Mouse (Mus musculus) hindbrain, embryonic 11.5 days (tissue): ENCODE results near the gene Map3k20. TPM values are rescaled to one million over a fixed set of nuclear protein-coding genes. Genes with fewer than 3 reads are reported as not detected.
A peak's percentile ranks its signal among the peaks of the same experiment; 100 is the strongest.

ENCODE experiments used
- ATAC-seq: fragments of 200-750 bp; cut with Nextera tagmentation; 2 replicates; pipeline ENCODE4 v1.8.0; 2017; ENCODE audit warnings: mild to moderate bottlenecking, moderate TSS enrichment, moderate library complexity; ENCODE audit not compliant: low FRiP score
- DNase-seq: peaks from one replicate; pipeline ENCODE4 v3.0.0-alpha.2; 2015; ENCODE audit warnings: low spot score
- H3K27ac ChIP-seq: fragments of 300-500 bp; sonication (generic); 2 replicates; pipeline ENCODE4 v1.5.1; 2014; ENCODE audit warnings: mild to moderate bottlenecking, low read depth, low read length
- H3K27me3 ChIP-seq: fragments of 300-500 bp; sonication (generic); 2 replicates; pipeline ENCODE4 v1.6.1; 2014; ENCODE audit warnings: mild to moderate bottlenecking, low read length, moderate library complexity, mixed read lengths; ENCODE audit not compliant: control insufficient read depth, insufficient read depth
- H3K36me3 ChIP-seq: fragments of 300-500 bp; sonication (generic); 2 replicates; pipeline ENCODE4 v1.6.1; 2014; ENCODE audit warnings: mild to moderate bottlenecking, low read length, moderate library complexity, mixed read lengths; ENCODE audit not compliant: control insufficient read depth, insufficient read depth
- H3K4me1 ChIP-seq: fragments of 300-500 bp; sonication (generic); replicated peaks from 2 replicates; pipeline ENCODE4 v1.6.1; 2014; ENCODE audit warnings: low read length, mixed read lengths; ENCODE audit not compliant: control insufficient read depth, insufficient read depth
- H3K4me2 ChIP-seq: fragments of 300-500 bp; sonication (generic); replicated peaks from 2 replicates; pipeline ENCODE4 v1.6.1; 2014; ENCODE audit warnings: mild to moderate bottlenecking, low read depth, low read length
- H3K4me3 ChIP-seq: fragments of 300-500 bp; sonication (generic); 2 replicates; pipeline ENCODE4 v1.5.1; 2014; ENCODE audit warnings: low read depth, low read length
- H3K9ac ChIP-seq: fragments of 300-500 bp; sonication (generic); 2 replicates; pipeline ENCODE4 v1.6.1; 2014; ENCODE audit warnings: low read depth, low read length
- H3K9me3 ChIP-seq: fragments of 300-500 bp; sonication (generic); 2 replicates; pipeline ENCODE4 v1.6.1; 2016; ENCODE audit warnings: low read length; ENCODE audit not compliant: control insufficient read depth
- WGBS: fragments of 180-500 bp; shearing (Covaris S2); extraction: QIAGEN DNeasy Blood & Tissue Kit; methylation state at CpG from one replicate; pipeline ENCODE4 v1.1.7; 2014; 5-methylcytosine and 5-hydroxymethylcytosine counted together
- polyA plus RNA-seq: library from polyadenylated mRNA; unstranded; fragments of >200 nt; fragmentation: Nextera tagmentation; extraction: Ambion mirVana; gene quantifications from 2 replicates; pipeline ENCODE4 v1.2.1, GENCODE M21; 2014

The Map3k20 gene
- polyA plus RNA-seq, 1 experiment from 2014 or later = 11.0 TPM

DNA sequence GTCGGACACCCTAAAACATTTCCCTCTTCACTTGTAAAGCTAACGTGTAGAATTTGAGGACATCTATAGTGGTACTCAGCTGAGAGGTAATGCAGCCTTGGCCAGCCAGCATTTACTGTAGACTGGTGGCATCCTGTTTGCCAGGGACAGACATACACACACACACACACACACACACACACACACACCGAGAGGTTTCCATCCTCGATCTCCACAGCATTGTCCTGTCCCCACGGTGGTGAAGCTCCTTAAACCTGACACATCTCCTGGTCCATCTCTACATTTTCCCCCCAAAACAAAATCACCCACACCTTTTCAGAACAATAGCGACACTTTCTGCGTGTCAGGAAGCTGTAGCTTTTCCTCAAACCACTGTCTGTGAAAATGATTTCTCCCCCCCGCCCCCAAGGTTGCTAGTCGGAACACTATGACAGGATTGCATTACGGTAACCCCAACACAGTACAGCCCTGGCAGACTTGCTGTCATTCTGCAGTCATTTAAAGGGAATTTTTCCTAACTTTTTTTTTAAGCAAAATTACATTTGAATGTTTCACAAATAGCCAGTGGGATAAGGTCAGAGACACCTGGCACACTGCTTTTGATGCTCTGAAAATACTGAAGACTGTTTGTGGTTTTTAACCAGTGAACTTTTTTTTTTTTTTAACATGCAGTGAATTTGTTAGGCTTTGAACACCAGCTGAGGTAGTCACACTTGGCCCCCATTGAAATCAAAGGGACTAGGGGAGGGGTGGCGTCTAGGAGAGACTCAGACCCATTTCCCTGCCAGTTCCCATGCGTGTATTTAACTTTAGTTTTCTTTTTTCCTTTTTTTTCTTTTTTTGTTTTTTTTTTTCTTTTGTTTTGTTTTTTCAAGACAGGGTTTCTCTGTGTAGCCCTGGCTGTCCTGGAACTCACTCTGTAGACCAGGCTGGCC lies 120.5 kb downstream of the Map3k20 start:
- DNase-seq (no peak), ATAC-seq (no peak)
- no peak overlapping the region for H3K4me2 ChIP-seq
- no peaks in the 10 kb centered on the region for H3K27me3 ChIP-seq
- no peaks in the 10 kb centered on the region for H3K4me1 ChIP-seq
- WGBS = 92% methylated on average over 12 of the region's 12 CpGs
- H3K4me3 ChIP-seq = no peak overlapping the region
- no peaks in the 10 kb centered on the region for H3K9me3 ChIP-seq
- H3K9ac ChIP-seq = no peak overlapping the region
- no peaks in the 10 kb centered on the region for H3K36me3 ChIP-seq
- H3K27ac ChIP-seq = no peak overlapping the region

- Histone ChIP-seq H3K27ac (no peak overlapping the region), H3K36me3 (no peaks in the 10 kb centered on the region), H3K27me3 (no peaks in the 10 kb centered on the region), H3K9me3 (no peaks in the 10 kb centered on the region), H3K4me3 (no peak overlapping the region), H3K4me1 (no peaks in the 10 kb centered on the region), H3K4me2 (no peak overlapping the region), H3K9ac (no peak overlapping the region)
- DNase-seq (no peak), ATAC-seq (no peak)
- 87% methylated on average over 10 of the region's 10 CpGs for WGBS
These were observed 121.3 kb downstream of the Map3k20 start for GRCm38 (mm10) chr2:72406701-72407100.

GRCm38 (mm10) chr2:72407341-72408092 lies 122.1 kb downstream of the Map3k20 start:
- no peak overlapping the region for H3K4me2 ChIP-seq
- ATAC-seq = no peak
- H3K36me3 ChIP-seq = no peaks in the 10 kb centered on the region
- H3K9me3 ChIP-seq = no peaks in the 10 kb centered on the region
- no peaks in the 10 kb centered on the region for H3K27me3 ChIP-seq
- H3K9ac ChIP-seq = no peak overlapping the region
- 73% methylated on average over 17 of the region's 17 CpGs for WGBS
- H3K4me3 ChIP-seq = no peak overlapping the region
- DNase-seq = peak; percentile 13
- no peak overlapping the region for H3K27ac ChIP-seq
- H3K4me1 ChIP-seq = no peaks in the 10 kb centered on the region

GRCm38 (mm10) chr2:72409968-72410367 lies 124.5 kb downstream of the Map3k20 start:
- ATAC-seq (no peak), DNase-seq (no peak)
- no peaks in the 10 kb centered on the region for H3K9me3 ChIP-seq
- no peak overlapping the region for H3K4me2 ChIP-seq
- H3K4me3 ChIP-seq = no peak overlapping the region
- no peaks in the 10 kb centered on the region for H3K36me3 ChIP-seq
- H3K9ac ChIP-seq = no peak overlapping the region
- H3K27me3 ChIP-seq = no peaks in the 10 kb centered on the region
- 88% methylated on average over 10 of the region's 10 CpGs for WGBS
- H3K4me1 ChIP-seq = no peaks in the 10 kb centered on the region
- no peak overlapping the region for H3K27ac ChIP-seq

DNA sequence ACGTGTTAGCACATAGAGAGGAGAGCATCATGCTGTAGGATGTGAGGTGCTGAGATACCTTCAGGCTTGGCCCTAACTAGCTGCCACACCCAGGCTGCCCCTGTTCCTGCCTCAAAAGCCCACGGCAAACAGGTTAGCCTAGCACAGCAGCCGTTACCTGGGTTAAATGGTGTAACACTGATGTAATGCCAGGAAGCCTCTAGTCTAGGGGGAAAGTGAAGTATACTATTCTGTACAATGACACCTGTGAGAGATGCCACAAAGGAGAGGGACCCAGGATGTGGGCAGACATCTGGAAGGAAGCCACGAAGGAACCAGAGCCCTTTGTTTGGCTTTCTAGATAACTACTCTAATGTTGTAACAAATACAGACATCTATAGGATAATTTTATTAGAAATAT lies 126.8 kb downstream of the Map3k20 start:
- WGBS = 88% methylated on average over 4 of the region's 4 CpGs
- Histone ChIP-seq H3K36me3 (no peaks in the 10 kb centered on the region), H3K4me1 (no peaks in the 10 kb centered on the region), H3K9ac (no peak overlapping the region), H3K4me3 (no peak overlapping the region), H3K9me3 (no peaks in the 10 kb centered on the region), H3K4me2 (no peak overlapping the region), H3K27ac (no peak overlapping the region), H3K27me3 (no peaks in the 10 kb centered on the region)
- ATAC-seq = no peak
- DNase-seq = no peak

DNA sequence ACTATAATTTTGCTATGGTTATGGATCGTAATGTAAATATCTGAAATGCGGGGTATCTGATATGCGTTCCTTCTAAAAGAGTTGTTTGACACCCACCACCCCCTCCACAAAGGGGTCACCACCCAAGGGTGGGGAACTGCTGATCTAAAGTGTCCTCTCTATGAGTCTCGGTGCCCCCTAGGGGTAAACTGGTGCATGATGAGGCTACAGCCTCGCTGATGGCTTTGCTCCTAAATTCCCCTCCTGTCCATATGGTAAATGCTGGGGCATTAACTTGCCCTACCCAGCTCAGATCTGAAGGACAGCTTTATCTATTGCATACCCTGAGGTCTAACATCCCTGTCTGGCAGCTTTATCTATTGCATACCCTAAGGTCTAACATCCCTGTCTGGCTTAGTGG lies 130.0 kb downstream of the Map3k20 start:
- ATAC-seq (no peak), DNase-seq (no peak)
- Histone ChIP-seq H3K27ac (no peak overlapping the region), H3K4me3 (no peak overlapping the region), H3K36me3 (no peaks in the 10 kb centered on the region), H3K4me1 (no peaks in the 10 kb centered on the region), H3K27me3 (no peaks in the 10 kb centered on the region), H3K9ac (no peak overlapping the region), H3K9me3 (no peaks in the 10 kb centered on the region), H3K4me2 (no peak overlapping the region)
- 87% methylated on average over 5 of the region's 5 CpGs for WGBS

- no peaks in the 10 kb centered on the region for H3K9me3 ChIP-seq
- 85% methylated on average over 14 of the region's 14 CpGs for WGBS
These were observed 131.0 kb downstream of the Map3k20 start for GRCm38 (mm10) chr2:72416095-72417080.

GRCm38 (mm10) chr2:72420561-72420960 lies 135.1 kb downstream of the Map3k20 start:
- WGBS = 92% methylated on average over 5 of the region's 5 CpGs
- H3K4me3 ChIP-seq = no peak overlapping the region
- H3K36me3 ChIP-seq = no peaks in the 10 kb centered on the region
- no peaks in the 10 kb centered on the region for H3K9me3 ChIP-seq
- H3K9ac ChIP-seq = no peak overlapping the region
- H3K27ac ChIP-seq = no peak overlapping the region
- H3K4me1 ChIP-seq = no peaks in the 10 kb centered on the region
- no peaks in the 10 kb centered on the region for H3K27me3 ChIP-seq
- ATAC-seq (no peak), DNase-seq (no peak)
- no peak overlapping the region for H3K4me2 ChIP-seq

More at GRCm38 (mm10) chr2:72416095-72417080, 131.0 kb downstream of the Map3k20 start:
- DNase-seq (no peak), ATAC-seq (no peak)
- H3K27me3 ChIP-seq = no peaks in the 10 kb centered on the region
- H3K4me1 ChIP-seq = no peaks in the 10 kb centered on the region
- H3K9ac ChIP-seq = no peak overlapping the region
- H3K27ac ChIP-seq = no peak overlapping the region
- no peak overlapping the region for H3K4me3 ChIP-seq
- no peaks in the 10 kb centered on the region for H3K36me3 ChIP-seq
- no peak overlapping the region for H3K4me2 ChIP-seq
